Mouse (Mus musculus): ENCODE results near the gene Esrra. TPM values are rescaled to one million over a fixed set of nuclear protein-coding genes. Genes with fewer than 3 reads are reported as not detected.

Esrra gene
- total RNA-seq, 2 experiments from 2014 or later: 10.7 to 15.5 TPM

DNA sequence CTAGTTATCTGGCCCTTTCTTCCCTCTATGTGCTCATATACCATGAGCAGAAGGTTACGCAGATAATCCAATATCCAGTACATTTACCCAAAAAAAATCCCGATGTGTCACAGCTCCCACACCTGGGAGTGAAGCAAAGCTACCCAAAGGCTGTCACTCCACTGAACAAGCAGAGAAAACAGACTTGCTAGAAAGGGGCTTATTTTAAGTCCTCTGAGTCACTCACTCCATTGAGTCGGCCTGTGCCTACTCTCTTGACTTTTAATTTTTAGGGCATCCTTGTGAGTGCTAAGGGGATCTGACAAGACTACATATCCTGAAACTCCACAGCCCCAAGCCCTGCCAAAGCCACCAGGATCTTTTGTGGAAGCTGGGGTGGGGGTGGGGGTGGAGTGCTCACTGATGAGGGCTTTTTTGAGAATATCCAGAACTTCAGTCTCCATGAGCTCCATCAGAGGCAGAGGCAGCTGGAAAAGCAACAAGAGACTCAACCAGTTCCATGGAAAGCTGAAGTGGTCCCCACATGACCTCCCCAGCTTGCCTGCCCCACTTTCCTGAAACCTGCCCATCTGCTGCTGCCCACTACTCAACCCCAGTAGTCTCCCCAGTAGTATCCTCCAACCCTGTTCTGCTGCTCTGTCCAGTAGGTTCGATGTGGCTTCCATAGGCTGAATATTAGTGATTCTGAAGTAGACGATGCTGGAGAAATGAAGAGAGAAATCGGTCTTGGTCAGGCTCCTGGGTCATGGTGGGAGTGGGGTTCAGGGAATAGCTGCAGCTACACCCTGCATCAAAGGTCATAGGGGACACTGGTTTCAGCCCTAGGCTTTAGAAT, 1.5 kb upstream of the Esrra start:
- no peak for ATAC-seq (replicated peaks; ENCODE audit: poor library complexity, severe bottlenecking)

DNA sequence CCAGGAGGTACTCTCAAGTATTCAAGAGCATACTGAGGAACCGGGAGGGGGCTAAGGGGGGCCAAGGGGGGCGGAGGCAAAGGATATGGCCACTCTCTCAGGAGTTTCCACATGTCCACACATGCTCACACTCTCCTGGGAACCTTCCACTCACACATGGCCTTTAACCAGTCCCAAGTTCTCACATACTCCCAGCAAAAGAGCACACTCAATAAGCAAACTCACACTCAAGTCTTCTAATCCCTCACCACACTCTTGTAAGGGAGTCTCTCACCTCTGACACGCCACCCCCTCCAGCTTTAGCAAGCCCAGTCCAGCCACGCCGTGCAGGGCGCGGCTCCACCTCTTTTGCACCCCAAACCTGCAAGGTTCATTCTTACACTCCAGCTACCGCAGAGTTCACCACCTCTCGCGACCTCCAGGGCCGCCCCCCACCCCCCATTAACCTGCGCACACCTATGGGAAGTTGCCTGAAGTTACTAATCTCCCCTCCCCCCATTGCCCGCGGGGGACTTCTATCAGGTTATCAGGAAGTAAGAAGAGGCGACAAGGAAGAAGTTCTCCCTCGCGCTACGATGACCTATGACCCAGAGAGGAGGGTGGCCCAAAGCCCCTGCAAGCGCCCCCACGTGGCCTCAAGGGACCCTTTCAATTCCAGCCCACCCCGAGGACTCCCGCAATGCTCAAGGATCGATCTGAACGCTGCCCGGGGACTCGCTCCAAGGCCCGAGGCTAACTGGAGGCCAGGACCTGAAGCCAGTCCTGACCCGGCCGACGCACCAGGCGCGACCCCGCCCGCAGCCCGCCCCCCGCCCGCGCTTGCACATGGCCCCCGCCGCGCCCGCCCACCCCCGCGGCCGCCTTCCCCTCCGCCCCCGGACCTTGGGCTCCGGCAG, 624 bp downstream of the Esrra start:
- peak; percentile 4; the same call in 1 of the 2 replicates for ATAC-seq (replicated peaks; ENCODE audit: poor library complexity, severe bottlenecking)

DNA sequence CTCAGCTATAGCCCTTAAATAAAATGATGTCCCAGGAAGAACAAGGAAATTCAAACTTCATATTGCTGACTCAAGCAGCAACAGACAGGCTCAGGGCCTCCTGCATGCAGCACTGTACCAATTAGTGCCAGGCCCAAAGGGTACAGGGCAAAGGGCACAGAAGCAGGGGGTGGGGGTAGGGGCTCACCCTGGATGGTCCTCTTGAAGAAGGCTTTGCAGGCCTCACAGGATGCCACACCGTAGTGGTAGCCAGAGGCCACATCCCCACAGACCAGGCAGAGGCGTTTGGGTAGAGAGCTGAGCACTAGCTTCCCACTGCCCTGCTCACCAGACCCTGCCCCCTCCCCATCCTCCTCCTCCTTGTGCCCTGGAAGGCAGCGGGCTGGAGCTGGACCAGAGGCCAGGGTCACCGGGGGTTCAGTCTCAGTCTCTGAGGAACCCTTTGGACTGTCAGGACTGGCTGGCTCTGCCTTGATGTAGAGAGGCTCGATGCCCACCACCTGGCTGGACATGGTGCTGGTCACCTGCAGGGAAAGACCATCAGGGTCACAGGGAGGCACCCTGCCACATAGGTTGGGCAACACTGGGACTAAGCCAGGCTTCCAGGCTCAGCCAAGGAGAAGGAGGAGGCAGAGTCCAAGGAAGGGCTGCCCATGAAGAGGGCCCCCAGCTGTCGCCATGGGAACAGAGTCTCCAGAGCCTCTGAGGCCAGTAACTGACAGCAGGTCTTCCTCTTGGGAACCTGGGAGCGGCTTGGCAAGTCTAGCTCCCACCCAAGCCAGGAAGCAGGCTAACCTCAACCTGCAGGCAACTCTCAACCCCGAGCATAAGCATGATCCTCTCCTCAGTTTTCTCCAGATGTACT, 1.5 kb downstream of the Esrra start:
- no peak for ATAC-seq (replicated peaks; ENCODE audit: poor library complexity, severe bottlenecking)

DNA sequence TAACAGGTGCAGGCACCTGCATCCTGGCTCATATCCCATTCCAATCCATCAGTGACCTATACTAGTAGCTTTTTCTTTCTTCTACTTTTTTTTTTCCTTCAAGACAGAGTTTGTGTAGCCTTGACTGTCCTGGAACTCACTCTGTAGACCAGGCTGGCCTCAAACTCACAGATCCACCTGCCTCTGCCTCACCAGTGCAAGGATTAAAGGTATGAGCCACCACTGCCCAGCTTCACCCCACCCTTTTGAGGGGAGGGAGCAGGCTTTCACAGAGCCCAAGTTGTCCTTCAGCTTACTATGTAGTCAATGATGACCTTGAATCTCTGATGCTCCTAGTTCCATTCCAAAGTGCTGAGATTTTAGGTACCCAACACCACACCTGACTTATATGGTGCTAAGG, 2.2 kb downstream of the Esrra start:
- no peak for ATAC-seq (replicated peaks; ENCODE audit: poor library complexity, severe bottlenecking)

DNA sequence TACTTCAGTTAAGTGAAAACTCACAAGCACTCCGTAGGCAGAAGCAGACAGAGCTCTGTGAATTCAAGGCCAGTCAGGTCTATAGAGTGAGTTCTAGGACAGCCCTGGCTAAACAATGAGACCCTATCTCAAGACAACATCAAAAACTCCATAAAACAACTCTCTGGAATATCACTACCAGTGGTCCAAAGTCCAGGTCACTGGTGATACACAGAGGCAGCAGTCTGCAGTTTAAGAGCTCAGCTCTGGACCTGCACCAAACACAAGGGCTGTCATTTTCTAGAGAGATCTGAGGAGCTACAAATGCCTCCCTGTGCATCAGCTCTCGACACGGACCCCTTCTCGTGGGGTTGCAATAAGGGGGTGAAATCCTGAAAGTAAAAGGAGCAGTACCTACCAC, 3.3 kb downstream of the Esrra start:
- ATAC-seq (replicated peaks; ENCODE audit: poor library complexity, severe bottlenecking): no peak

DNA sequence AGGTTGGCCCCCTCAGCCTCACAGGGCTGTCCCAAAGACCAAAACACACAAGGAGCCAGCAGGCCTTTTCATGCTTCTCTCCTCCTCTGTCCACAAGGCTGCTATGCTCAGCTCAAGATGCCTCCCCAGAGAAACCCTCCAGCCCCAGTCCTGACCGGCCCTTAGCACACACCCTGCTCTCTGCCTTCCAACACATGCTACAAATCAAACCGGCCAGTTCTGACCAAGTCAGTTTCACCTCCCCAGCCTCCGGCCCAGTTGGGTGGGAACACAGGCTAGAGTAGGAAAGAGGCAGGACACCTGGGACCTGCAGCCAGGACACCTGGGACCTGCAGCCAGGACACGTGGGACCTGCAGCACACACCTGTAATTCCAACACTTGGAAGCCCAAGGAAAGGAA, 5.1 kb downstream of the Esrra start:
- ATAC-seq (replicated peaks; ENCODE audit: poor library complexity, severe bottlenecking): no peak

DNA sequence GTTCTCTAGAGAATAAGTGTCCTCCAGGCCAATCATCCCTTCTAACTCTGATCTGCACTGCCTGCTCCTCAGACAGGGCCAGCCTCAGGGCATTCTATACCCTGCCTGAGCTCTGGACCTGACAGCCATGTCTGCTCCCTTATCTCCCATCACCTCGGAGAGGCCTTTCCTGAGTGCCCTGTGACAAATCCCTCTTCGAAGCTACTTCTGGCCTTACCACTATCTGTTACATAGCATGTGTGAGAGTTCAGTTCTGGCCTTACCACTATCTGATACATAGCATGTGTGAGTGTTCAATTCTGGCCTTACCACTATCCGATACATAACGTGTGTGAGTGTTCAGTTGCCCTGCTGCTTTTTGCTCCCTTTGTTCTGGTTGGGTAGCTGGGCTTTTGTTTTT, 6.3 kb downstream of the Esrra start:
- ATAC-seq (replicated peaks; ENCODE audit: poor library complexity, severe bottlenecking): no peak

DNA sequence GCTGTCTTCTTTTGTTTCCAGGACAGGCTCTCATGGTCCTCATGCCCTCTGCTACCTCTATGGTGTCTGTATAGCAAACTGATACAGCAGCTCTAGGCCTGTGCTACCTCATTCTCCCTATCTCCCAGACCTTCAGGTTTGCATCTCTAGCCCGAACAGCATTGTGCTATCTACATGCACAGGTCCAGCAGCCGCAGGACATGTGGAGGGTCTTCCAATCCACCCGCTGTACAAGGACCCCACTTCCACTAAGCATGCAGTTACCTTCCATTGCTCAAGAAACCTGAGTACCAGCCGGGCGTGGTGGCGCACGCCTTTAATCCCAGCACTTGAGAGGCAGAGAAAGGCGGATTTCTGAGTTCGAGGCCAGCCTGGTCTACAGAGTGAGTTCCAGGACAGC, 7.1 kb downstream of the Esrra start:
- ATAC-seq (replicated peaks; ENCODE audit: poor library complexity, severe bottlenecking): no peak

DNA sequence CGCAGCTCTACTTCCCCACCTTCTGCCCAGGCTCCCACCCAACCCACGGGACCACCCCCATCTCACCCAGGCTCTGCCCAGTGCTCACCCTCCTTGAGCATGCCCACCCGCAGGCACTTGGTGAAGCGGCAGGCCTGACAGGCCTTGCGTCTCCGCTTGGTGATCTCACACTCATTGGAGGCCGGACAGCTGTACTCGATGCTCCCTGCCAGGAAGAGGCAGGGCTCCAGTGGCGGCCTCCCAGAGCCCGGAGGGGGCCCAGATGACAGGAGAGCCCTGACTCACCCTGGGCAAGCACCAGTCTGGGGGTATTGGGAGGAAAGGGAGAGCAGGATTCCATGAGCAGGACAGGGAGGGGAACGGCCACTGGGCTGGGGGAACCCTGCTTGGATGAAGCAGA, 7.6 kb downstream of the Esrra start:
- ATAC-seq (replicated peaks; ENCODE audit: poor library complexity, severe bottlenecking): no peak

DNA sequence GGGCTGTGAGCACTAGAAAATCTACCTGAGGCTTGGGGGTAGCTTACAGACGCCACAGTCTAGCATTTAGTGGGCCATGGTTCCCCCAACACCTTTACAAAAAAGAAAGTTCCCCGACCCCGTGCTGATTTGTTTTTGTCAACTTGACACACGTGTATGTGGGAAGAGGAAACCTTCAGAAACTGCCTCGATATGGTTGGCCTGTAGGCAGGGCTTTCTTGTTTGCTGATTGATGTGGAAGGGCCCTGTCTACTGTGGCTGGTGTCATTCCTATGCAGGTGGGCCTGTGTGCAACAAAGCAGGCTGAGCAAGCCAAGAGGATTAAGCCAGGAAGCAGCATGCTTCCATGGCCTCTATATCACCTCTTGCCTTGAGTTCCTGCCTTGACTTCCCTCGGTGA, 8.6 kb downstream of the Esrra start:
- no peak for ATAC-seq (replicated peaks; ENCODE audit: poor library complexity, severe bottlenecking)

DNA sequence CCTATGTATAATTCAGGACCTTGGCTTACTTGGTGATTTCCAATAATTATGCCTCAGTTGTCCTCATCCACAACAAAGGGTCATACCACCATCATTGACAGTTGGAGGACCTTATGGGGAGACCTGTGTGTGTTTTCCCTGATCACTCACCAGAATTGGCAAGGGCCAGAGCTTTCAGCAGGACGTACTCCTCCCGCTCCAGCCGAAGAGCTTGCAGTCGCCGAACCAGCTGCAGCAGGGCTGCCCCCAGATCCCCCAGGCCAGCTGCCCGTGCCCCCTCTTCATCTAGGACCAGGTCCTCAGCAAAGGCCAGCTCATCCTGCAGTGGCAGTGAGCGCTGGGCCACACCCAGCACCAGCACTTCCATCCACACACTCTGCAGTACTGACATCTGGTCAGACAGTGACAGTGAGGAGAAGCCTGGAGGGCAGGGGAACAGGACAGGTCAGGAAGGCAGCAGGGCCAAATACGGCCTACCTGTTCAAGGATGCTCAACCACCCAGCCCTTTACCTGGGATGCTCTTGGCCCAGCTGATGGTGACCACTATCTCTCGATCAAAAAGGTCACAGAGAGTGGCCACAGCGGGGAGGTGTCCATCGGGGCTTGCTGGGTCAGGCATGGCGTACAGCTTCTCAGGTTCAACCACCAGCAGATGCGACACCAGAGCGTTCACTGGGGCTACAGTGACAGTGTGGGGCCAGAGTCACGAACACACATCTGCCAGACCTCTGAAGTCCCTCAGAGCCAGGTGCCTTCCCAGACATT, 9.2 kb downstream of the Esrra start:
- ATAC-seq (replicated peaks; ENCODE audit: poor library complexity, severe bottlenecking): no peak

DNA sequence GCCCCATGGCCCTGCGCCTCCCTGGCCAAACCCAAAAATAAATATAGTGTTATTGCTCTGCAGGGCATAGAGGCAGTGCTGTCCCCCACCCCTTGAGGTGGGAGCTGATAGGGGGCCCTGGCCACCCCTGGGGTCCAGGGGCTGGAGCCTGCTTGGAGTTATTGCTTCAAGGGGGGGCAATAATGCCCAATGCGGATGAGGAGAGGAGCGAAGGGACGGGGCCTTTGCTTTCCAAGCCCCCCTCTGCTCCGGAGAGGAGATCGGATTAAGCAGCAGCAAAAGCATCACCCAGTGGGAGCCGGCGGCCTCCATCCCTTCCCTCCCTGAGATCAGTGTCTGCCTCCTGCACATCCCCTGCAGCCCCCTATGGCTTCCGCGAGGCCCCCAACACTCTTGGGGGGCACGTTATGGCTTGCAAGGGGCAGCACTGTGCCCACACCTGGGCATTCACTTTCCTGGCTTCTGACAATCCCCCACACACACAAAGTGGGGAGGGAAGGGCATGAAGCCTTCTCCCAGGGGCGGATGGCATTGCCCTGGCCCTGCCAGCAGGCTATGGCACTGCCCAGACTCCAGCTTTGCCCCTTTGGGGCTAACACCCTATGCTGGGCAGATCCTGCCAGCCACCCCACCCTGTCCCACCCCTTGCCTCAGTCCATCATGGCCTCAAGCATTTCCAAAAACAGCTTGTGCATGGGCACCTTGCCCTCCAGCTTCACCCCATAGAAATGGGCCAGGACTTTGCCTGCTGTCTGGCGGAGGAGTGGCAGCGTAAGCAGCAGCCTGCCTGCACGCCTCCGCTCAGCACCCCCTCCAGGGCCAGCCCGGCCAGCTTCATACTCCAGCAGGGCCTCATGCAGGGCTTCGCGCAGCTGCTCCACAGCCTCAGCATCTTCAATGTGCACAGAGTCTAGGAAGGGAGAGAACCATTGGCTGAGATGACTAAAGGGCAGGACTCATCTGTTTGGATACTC, 10.2 kb downstream of the Esrra start:
- ATAC-seq (replicated peaks; ENCODE audit: poor library complexity, severe bottlenecking): no peak

DNA sequence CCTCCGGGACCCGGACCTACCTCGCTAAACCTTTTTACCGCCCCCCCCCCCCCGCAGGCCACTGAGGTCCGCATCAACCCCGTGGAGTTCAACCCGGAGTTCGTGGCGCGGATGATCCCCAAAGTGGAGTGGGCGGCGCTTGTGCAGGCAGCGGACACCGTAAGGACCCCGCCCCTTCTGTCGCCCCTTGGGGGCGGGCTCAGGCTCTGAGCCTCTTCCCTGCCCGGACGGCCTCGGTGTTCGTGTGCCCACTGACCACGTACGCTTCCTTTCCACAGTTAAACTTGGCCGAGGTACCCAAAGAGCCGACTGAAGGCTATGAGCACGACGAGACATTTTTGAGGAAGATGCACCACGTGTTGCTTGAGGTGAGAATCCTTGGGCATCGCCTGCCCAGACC, 11.3 kb downstream of the Esrra start:
- peak; percentile 58 for ATAC-seq (replicated peaks; ENCODE audit: poor library complexity, severe bottlenecking)

DNA sequence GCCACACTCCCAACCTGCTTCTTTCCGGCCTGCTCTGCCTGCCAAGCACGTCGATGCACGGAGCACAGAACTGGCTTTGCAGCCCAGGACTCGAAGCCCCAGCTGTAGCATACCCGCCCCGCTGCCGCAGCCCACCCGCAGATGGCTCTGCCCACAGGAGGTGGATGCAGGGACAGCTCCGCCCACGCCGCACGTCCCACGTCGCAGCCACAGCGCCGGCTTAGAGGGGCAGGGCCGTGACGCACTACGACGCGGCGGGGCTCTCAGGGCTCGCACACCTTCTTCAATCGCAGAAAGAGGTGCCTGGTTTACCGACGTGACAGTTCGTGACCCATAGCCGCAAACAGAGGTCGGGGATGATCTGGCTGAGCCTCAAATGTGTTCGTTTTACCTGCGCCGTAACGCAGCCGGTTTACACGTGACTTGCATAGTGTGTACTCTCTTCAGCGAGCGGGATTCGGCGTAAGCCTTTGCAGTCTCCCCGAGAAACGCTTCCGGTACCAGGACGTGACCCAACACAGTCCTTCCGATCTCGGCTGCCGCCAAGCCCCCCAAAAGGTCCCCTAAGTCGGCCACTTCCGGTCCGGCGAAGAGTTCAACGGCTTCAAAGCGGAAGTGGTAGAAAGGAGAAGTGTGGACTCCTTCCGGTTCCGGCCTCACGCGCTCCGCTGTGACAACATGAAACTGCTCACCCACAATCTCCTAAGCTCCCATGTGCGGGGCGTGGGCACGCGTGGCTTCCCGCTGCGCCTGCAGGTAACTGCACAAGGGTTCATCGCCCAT, 11.9 kb downstream of the Esrra start, which contains the start of the genes Trmt112 and Prdx5:
TSS of gene Trmt112 (plus strand) at position 192 of the 783 bp plus-strand sequence.
TSS of gene Prdx5 (minus strand) at position 600 of the 783 bp plus-strand sequence.
- peak; percentile 74 for ATAC-seq (replicated peaks; ENCODE audit: poor library complexity, severe bottlenecking)

DNA sequence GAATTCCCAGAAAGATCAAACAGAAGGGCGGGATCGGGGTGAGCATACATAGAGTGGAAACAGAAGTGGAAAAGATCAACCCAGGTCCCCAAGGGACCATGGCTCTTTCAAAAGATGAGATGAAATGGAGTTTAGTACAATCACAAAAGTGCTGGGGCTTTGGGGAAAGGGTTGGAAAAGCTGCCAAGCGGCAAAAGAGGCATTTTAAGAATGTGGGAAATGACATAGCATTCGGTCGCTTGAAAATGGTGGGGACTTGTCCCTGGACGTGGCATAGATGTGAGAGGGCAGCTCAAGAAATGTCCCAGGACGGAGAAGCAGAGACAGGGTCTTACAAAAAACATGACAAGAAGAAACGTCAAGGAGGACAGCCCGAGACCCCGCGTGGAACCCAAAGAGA, 12.6 kb downstream of the Esrra start:
- no peak for ATAC-seq (replicated peaks; ENCODE audit: poor library complexity, severe bottlenecking)

DNA sequence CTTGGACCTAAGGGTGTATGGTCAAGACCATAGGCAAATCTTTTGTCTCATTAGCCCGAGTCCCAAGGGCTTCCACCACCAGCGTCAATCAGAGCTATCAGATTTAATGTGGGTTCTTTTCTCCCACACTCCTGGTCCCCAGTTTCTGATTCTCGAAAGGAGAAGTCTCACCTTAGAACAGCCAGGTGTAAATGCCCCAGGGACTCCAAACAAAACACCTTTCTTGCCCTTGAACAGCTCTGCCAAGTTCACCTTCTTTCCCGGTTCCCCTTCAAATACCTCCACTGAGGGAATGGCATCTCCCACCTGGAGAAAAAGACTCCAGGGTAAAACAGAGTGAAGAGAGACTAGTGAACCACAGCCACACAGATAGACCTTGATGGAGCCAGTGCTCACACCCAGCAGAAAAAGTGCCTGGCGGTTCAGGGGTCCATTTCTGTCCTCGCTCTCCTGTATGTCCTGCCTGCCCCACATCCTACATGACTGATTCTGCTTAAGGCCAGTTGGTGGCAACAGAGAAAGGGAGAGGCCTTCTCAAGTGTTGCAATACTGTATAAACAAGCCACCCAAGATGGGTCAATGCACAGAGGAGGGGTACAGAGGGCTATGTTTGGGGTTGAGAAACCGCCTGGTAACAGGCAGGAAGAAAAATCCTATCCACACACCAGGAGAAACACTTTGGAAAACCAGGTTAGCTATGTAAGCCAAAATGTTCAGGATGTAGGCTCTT, 13.6 kb downstream of the Esrra start:
- ATAC-seq (replicated peaks; ENCODE audit: poor library complexity, severe bottlenecking): peak; percentile 27; the same call in 1 of the 2 replicates

DNA sequence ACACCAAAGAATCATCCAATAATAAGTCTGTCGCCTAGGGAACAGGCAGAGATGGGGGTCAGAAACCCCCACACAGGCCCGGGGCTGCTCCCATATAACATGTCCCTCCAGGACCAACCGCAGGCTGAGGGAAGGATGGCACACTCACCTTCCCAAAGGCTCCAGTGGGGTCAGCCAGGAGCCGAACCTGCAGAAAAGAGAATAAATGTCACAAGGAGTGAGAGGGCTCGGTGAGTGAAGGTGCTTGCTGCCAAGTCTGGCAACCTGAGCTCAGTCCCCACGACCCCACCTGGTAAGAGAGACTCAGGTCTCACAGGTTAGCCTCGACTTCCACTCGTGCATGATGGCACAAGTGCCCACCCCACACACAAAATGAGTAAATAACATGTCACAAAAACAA, 14.5 kb downstream of the Esrra start:
- no peak for ATAC-seq (replicated peaks; ENCODE audit: poor library complexity, severe bottlenecking)

Measured in granulocyte monocyte progenitor cell, adult 5-6 weeks (primary cell).